Mouse (Mus musculus) inflammation-experienced regulatory T-cells, adult 6 months (primary cell): ENCODE measurements around the gene Ireb2. TPM values are rescaled to one million over a fixed set of nuclear protein-coding genes. Genes with fewer than 3 reads are reported as not detected.
"Not testable (repeated sequence)": the region's sequence is repeated elsewhere in the genome, so short reads cannot be mapped to it uniquely, and the experiment has no call there.

Source experiments
- ATAC-seq: one replicate; pipeline ENCODE4 v1.8.0; 2017
- polyA plus RNA-seq, 3 experiments: library from polyadenylated mRNA; unstranded; fragments of 100-300 nt; shearing (Covaris generic); gene quantifications; one replicate each; pipeline ENCODE4 v1.2.1; 2017

Ireb2 gene
- polyA plus RNA-seq, 3 experiments from 2014 or later, result 22.2 to 24.6 (median 23.8) TPM

DNA sequence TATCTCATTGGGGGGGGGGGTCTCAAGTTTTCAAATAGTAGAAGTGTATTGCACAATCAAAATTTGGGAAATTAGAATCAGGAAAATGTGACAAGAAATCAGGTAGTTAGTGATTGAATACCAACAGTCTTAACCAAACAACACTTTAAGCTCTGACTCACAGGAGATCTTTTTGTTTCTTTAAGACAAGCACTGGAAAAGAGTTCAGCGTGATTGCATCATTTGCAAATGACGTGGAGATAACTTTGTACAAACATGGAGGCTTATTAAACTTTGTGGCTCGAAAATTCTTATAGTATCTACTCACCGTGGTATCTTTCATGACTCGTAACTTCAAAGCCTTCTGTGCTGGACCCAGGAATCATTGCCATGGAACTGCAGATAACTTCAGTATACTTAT lies 45.9 kb downstream of the Ireb2 start:
- no peak for ATAC-seq

DNA sequence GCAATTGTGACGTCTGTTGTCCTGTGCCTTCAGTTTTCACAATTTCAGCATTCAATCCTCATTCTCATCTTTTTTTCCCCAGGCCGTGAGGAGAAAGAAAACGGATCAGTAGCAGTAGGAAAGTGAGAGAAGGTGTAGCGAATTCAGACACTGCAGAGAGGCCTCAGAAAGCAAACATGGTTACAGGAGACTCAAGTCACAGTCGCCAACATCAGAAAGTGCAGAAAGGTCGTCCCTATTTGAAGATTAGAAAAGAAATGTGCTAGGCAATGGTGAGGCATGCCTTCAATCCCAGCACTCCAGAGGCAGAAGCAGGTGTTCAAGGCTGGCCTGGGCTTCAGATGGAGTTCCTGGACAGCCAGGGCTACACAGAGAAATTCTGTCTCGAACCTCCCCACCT lies 52.0 kb downstream of the Ireb2 start:
- ATAC-seq, result no peak

DNA sequence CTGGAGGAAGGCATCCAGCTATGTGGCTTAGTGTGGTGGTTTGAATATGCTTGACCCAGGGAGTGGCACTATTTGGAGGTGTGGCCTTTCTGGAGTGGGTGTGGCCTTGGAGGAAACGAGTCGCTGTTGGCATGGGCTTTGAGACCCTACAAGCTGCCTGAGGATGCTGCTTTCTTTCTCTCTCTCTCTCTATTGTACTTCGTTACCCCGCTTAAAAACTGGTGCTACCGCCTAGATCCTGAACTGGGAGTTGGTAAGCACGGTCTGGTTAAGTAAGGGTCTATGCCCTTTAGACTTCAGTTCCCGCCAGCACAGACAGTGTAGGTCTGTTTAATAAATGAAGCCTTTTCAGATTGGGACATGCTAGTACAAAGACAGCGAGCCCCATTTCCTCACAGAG lies 52.8 kb downstream of the Ireb2 start:
- no peak for ATAC-seq

DNA sequence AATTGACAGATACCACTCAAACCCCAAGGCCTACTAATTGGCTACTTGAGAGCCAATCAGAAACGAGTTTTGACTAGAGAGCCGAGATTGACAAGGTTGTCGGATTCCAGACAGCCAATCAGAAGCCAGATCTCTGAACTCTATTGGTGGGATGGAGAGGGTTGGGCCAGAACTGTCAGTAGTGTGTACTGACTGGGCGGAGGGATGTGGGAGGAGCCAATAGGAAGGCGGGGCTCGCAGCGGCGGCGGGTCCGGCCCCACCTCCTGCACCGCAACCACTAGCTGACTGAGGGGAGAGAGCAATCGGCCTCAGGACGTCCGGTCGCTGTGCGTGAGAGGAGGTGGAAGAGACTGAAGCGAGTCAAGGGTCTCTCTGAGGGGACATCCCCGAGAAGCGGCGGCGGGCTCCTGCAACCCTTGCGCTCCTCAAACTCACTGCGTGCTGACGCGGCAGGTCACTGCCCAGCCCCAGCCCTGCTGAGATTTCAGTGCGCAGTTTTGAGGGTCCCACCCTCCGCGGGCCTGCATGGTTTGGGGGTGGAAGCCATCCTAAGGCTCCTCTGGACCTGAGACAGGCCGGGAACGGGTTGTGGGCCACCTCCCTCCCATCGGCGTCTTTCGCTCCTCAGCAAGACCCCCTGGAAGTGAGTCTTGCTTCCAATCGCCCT lies 53.6 kb downstream of the Ireb2 start, which contains the start of gene Hykk:
Hykk (plus strand) TSS at position 274 of the 668 bp plus-strand sequence.
- peak; percentile 91 for ATAC-seq

DNA sequence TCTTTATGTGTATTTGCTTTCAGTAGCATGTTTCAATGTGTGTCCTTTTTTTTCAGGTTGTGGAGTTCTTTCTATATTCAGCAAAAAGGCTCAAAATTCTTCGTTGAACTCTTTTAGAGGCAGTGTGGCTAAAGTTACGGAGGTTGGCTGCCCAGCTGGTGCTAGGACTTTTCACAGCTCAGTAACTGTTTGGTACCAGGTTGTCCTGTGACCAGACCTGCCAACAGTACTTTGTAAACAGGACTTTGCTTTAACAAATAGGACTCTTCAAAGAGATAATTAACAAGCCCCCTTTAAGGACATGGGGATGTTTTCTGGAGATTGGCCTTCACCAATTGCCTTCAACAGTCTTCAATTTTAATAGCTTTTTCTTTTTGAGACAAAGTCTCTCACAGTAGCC lies 54.6 kb downstream of the Ireb2 start:
- ATAC-seq, result no peak

DNA sequence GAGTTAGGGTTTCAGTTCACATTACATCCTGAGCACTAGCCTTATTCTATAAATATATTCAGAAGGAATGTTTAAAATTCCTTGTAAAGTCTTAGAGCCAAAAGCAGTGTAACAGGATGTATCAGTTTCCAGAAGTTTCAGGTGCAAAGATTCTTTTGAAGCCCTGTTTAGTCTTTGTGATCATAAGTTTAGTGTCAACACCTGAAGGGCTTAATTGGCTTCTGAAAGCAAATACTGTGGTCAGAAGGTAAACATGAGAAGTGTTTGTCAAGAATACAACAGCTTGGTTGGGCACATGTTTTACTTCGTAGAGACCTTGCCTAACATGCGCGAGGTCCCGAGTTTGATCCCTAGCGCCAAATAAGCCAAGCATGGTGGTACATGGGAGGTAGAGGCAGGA lies 55.2 kb downstream of the Ireb2 start:
- no peak for ATAC-seq

DNA sequence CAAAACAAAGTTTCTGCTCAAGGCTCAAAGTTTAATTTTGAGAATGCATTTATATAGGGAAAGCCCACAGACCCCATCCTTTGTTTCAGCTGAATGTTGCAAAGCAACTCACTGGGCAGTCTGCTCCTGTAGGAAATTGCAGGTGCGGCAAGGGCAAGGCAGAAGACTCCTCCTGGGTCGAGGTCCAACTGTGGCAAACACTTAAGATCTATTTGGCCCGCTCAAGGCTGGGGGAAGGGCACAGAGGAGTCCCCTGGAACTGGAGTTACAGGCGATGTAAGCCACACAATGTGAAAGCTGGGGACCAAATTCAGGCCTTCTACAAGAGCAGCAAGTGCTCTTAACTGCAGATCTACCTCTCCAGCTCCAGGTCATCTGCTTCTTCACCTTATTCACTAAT lies 56.4 kb downstream of the Ireb2 start:
- ATAC-seq, result no peak

DNA sequence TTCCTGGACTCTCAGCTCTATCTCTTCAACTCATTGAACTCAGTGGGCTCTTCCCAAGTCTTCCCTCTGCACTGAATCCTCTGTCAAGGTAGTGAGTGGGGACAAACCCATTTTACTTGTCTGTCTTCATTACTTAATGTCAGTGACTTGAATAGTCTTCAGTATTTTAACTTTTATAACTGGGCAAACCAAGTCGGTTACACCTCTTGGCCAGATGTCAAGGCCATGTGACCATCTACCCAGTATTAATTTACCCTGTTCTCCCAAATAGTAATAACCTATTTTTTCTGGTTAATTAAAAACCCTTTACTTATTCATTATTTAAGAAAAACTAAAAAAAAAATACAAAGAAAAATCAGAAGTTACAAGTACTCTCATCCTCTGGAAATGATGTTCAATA lies 67.2 kb downstream of the Ireb2 start:
- no peak for ATAC-seq

DNA sequence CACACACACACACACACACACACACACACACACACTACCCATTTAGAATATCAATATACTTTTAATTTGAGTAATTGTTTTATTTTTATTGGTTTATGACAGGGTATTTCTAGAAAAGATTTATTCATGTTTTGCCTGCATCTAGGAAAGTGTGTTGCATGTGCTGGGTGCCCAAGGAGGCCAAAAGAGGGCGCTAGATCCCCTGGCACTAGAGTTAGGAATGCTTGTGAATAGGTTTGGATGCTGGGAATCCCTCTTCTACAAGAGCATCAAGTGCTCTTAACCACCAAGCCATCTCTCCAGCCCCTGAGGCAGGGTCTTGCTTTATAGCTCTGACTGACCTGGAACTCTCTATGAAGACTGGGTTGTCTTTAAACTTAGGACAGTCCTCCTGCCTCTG lies 68.2 kb downstream of the Ireb2 start:
- ATAC-seq, result no peak

DNA sequence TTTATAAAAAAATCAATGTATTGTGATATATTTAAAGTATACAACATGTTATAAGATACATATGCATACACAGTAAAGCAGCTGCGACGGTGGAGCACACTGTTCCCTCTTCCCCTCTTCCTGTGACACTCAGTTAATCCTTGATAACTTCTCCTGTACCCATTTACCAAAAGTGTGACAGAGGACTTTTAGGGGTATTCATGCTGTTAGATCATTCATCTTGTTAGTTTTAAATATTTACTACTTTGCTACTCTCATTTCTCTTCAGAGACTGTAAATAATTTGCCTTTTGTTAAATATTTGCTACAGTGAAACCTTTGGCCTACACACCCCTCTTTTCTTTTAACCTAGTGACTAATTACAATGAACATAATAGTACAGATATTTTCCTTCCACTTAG lies 68.8 kb downstream of the Ireb2 start:
- no peak for ATAC-seq

DNA sequence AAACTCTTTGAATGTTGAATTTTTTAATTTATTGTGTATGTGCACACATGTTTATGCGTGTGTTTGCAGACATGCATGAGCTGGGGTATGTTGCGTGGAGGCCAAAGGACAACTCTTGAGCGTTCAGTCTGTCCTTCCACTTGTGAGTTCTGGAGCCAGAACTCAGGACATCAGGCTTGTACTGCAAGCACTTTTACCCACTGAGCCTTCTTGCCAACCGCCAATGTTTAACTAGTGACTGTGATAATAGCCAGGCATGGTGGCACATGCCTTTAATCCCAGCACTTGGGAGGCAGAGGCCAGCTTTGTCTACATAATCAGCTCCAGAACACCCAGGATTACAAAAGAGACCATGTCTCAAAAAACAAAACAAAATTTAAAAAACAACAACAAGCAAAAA lies 78.5 kb downstream of the Ireb2 start:
- no peak for ATAC-seq

DNA sequence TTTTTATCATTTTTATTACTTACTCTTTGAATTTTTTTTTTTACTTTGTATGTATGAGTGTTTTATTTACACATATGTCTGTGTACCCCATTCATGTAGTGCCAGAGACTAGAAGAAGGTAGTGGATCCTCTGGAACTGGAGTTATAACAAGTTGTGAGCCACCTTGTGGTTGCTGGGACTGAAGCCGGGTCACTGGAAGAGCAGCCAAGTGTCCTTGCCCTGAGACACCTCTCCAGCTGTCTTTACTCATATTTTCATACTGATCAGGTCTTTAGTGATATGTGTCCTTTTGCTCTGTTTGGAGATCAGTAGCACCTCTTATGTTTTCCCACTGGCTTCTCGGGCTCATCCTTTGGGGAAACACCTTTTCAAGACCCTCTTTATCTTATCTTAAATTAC lies 80.9 kb downstream of the Ireb2 start:
- ATAC-seq, result no peak

DNA sequence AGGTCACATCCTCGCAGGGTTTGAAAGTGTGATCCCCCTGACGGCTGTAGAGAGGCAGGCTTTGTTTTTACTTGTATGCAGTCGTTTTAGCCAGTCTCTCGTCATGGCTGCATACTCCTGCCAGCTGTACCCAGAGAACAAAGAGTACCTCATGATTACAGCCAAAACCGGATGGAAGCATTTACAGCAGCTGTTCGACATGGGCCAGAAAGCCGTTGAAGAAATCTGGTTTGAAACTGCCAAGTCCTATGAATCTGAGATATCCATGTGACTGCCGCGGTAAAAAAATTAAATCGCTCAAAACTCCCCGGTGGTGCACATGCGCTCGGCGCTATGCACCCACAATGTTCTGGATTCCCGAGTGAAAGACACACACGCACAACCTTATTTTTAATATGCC lies 82.7 kb downstream of the Ireb2 start:
- ATAC-seq, result no peak

DNA sequence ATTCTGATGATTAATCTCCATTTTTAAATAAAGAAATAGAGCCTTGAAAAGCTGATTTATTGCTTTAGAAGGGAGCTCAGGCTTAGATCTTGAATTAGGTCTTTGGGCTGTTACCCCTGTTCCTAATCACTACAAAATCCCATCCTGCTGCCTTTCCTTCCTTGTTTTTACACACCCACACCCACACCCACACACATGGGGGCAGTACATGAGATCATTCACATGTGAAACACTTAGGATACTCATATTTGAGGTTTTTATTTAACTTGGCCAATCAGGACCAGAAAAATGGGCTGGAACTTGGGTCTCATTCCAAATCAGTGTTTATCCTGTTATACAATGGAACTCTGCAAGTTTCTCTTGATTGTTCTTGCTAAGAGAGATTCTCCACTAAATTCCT lies 85.9 kb downstream of the Ireb2 start:
- no peak for ATAC-seq

DNA sequence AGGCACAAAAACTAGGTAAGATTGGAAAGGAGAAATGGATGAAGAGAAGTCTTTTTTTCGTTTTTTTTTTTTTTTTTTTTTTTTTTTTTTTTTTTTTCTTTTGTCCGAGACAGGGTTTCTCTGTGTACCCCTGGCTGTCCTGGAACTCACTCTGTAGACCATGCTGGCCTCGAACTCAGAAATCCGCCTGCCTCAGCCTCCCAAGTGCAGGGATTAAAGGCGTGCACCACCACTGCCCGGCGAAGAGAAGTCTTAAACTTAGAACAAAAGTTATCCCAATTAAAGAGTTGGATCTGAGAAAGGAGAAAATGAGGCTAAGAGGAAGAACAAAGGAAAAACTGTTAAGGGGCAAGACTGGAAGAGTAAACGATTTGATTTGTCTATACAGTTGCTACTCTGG lies 86.6 kb downstream of the Ireb2 start:
- ATAC-seq, result not testable (repeated sequence)

DNA sequence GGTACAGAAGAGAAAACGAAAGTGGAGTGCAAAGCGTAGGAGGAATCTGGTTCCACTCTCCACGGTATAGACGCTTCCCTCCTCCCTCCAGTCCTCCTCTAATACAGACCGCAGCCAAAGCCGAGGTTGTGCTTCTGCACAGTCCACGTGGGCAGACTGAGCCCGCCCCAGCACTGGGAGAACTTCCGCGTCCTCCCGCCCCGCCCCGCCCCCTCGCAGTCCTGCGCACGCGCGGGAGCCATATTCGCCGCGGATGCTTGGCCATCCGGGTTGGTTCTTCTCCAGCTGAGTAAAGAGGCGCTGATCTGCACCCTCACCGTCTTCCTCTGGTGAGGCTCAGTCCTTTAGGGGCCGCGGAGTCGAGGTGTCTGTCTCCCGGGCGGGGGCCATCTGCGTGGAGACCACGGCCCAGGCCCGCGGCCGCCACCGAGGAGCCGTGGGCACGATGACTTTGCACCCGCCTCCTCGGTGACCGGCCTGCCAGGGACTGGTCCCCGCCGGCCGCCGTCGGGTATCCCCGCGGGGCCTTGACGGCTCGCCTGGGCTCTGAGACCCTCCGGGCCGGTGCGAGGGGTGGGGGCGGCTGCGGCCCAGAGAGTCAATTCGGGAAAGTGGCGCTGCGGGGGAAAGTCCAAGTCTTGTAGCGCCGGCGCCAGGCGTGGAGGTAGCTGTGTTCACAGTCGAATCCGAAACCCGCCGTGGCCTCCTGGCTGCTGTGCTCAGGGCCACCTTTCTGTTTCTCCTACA lies 87.2 kb downstream of the Ireb2 start, which contains the start of the genes Psma4 and AY074887:
Psma4 (plus strand) TSS at position 216 of the 747 bp plus-strand sequence.
AY074887 (minus strand) TSS at position 424 of the 747 bp plus-strand sequence.
- peak; percentile 99 for ATAC-seq

DNA sequence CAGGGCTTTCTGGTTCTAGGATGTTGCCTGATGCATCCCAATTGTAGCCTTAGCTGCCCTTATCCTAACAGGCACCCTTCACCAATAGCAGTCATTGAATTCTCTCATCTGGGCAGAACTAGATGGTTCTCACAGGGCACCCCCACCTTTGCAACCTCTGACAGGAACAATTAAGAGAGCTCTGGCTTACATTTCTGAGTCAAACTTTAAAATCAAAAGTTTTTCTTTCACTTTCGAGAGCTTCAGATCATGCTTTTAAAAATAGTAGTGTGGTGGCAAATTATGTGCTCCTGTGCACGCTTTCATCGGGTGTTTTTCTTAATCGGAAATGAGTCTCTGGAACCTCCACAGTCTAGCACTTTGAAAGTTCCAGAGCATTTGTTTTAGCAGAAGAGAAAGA lies 97.5 kb downstream of the Ireb2 start:
- ATAC-seq, result peak; percentile 81

Other genes starting within 250 kb of the Ireb2 start
- gene Acsbg1, start 201.9 kb upstream of the Ireb2 start, polyA plus RNA-seq, result 10 to 100 TPM; 59.4 to 69.2 (median 67.4) TPM
- gene Dnaja4, start 164.9 kb upstream of the Ireb2 start, polyA plus RNA-seq, result 1 to 10 TPM; 3.7 to 8.5 (median 5.6) TPM
- gene Wdr61, start 129.3 kb upstream of the Ireb2 start, polyA plus RNA-seq, result 100 to 1,000 TPM; 119 to 128 (median 127) TPM
- not detected for gene Crabp1, start 99.0 kb upstream of the Ireb2 start, polyA plus RNA-seq
- under 1 TPM; 0.16 to 0.45 (median 0.21) TPM for gene Hykk, start 53.5 kb downstream of the Ireb2 start, polyA plus RNA-seq
- 100 to 1,000 TPM; 253 to 370 (median 278) TPM for gene Psma4, start 87.0 kb downstream of the Ireb2 start, polyA plus RNA-seq
- under 1 TPM in 2 of 3 experiments, not detected in 1; 0.50 to 0.81 TPM for gene AY074887, start 87.2 kb downstream of the Ireb2 start, polyA plus RNA-seq
- gene Chrna5, start 117.1 kb downstream of the Ireb2 start, polyA plus RNA-seq, result not detected
- under 1 TPM in 1 of 3 experiments, not detected in 2; 0.12 TPM for gene Chrna3, start 162.8 kb downstream of the Ireb2 start, polyA plus RNA-seq
- gene Chrnb4, start 185.0 kb downstream of the Ireb2 start, polyA plus RNA-seq, result not detected